Mouse (Mus musculus) limb, embryonic 11.5 days (tissue): ENCODE measurements around the gene Eml4. TPM values are rescaled to one million over a fixed set of nuclear protein-coding genes. Genes with fewer than 3 reads are reported as not detected.

Experiments
- ATAC-seq: fragments of 200-750 bp; cut with Nextera tagmentation; 2 replicates; pipeline ENCODE4 v1.8.0; 2017; ENCODE audit warnings: low read depth; ENCODE audit not compliant: insufficient number of reproducible peaks, low FRiP score, low TSS enrichment
- DNase-seq: peaks from one replicate; pipeline ENCODE4 v3.0.0-alpha.2; 2015; ENCODE audit warnings: low spot score
- H3K27ac ChIP-seq: fragments of 300-500 bp; sonication (generic); replicated peaks from 2 replicates; pipeline ENCODE4 v1.5.1; 2014; ENCODE audit warnings: low read depth, mild to moderate bottlenecking, low read length
- H3K27me3 ChIP-seq: fragments of 300-500 bp; sonication (generic); 2 replicates; pipeline ENCODE4 v1.6.1; 2014; ENCODE audit warnings: mild to moderate bottlenecking, low read length, mixed read lengths; ENCODE audit not compliant: control insufficient read depth, insufficient read depth
- H3K36me3 ChIP-seq: fragments of 300-500 bp; sonication (generic); 2 replicates; pipeline ENCODE4 v1.6.1; 2014; ENCODE audit warnings: mild to moderate bottlenecking, low read length, moderate library complexity, mixed read lengths; ENCODE audit not compliant: control insufficient read depth, insufficient read depth
- H3K4me1 ChIP-seq: fragments of 300-500 bp; sonication (generic); 2 replicates; pipeline ENCODE4 v1.6.1; 2014; ENCODE audit warnings: low read length, mixed read lengths; ENCODE audit not compliant: control insufficient read depth, insufficient read depth
- H3K4me2 ChIP-seq: fragments of 300-500 bp; sonication (generic); 2 replicates; pipeline ENCODE4 v1.6.1; 2014; ENCODE audit warnings: low read depth, mild to moderate bottlenecking, moderate library complexity; ENCODE audit not compliant: severe bottlenecking
- H3K4me3 ChIP-seq: fragments of 300-500 bp; sonication (generic); 2 replicates; pipeline ENCODE4 v1.5.1; 2014; ENCODE audit warnings: low read depth, low read length
- H3K9ac ChIP-seq: fragments of 300-500 bp; sonication (generic); 2 replicates; pipeline ENCODE4 v1.6.1; 2014; ENCODE audit warnings: mild to moderate bottlenecking, low read length
- H3K9me3 ChIP-seq: fragments of 300-500 bp; sonication (generic); 2 replicates; pipeline ENCODE4 v1.6.1; 2016; ENCODE audit warnings: low read length; ENCODE audit not compliant: control insufficient read depth
- WGBS: fragments of 180-500 bp; shearing (Covaris S2); extraction: QIAGEN DNeasy Blood & Tissue Kit; methylation state at CpG from one replicate; pipeline ENCODE4 v1.1.7; 2014; 5-methylcytosine and 5-hydroxymethylcytosine counted together
- polyA plus RNA-seq: library from polyadenylated mRNA; unstranded; fragments of >200 nt; fragmentation: Nextera tagmentation; extraction: Ambion mirVana; gene quantifications from 2 replicates; pipeline ENCODE4 v1.2.1, GENCODE M21; 2014

The Eml4 gene
- polyA plus RNA-seq, 1 experiment from 2014 or later: 76.0 TPM

DNA sequence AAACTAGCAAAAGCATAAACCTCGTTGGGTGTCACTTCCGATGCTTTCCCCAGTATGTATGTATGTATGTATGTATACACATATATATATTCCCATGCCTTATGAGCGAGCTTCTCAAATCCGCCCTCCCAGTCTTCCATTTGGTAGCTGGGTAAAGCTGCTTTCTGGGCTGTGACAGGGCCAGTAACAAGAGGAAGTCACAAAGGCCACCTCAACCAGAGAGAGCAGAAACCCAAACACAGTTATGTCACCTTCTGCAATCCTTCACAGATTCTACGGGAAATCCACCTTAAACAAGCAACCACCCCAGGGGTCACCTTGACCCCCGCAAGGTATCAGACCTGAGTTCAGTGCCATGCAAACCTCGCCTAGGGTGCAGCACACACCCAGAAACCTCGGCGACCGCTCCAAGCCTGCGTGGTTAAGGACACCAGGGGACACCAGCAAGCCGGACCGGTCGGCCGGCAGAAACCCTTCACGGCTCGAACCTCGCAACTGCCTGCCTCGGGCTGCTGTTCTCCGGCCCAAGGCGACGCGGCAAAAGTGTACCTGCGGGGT lies 163.0 kb downstream of the Eml4 start:
- no peak for DNase-seq

GRCm38 (mm10) chr17:83514213-83514701 lies 163.5 kb downstream of the Eml4 start:
- WGBS: under 1% methylated on average over 33 of the region's 33 CpGs

More for the DNA sequence above, 163.0 kb downstream of the Eml4 start:
- H3K27ac ChIP-seq: 0 out of 2 replicates have a peak overlapping the region, but pooled peaks have one; percentile 10
- peak overlapping the region; percentile 86 for H3K9ac ChIP-seq
- no peaks in the 10 kb centered on the region for H3K9me3 ChIP-seq
- no peaks in the 10 kb centered on the region for H3K36me3 ChIP-seq
- H3K4me2 ChIP-seq: peak overlapping the region; percentile 80
- WGBS: 3% methylated on average over 24 of the region's 24 CpGs
- peaks cover 8% of the 10 kb centered on the region for H3K4me1 ChIP-seq
- peak overlapping the region; percentile 91 for H3K4me3 ChIP-seq
- no peaks in the 10 kb centered on the region for H3K27me3 ChIP-seq
- peak; percentile 50 for ATAC-seq

DNA sequence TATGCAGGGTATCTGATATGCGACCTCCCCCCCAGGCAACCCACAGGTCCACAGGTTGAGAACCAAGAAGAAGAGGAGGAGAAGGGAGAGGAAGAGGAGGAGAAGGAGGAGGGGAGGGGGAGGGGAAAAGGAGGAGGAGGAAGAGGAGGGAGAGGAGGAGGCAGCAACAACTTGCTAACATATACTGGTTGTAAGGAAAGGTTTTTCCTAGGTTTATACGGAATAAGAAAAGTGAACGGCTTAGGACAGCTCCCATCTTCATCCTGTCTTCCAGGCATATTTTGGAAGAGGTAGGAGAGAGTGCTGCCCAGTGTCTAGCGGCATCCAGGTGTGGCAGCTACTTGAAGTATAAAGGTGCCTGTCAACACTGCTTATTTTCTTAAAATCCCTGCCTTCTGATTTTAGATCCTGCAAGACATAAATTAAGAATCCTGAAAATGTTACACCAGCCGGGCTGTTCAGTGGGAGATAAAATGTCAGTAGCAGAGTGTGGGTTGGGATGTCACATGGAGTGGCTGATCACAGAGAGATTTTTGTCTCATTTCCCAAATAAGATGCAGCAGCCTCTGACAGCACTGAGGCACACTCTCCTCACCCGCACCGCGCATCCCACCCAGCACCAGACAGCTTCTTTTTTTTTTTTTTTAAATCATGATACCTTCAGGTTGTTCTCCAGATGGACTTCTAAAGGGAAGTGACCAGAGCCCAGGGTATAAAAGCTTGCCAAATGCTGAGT lies 166.7 kb downstream of the Eml4 start, which contains the start of gene Cox7a2l:
Cox7a2l (minus strand) TSS at position 51 of the 736 bp plus-strand sequence.
- DNase-seq: no peak
- H3K4me3 ChIP-seq: no peak within 1 kb of the TSS
- H3K27ac ChIP-seq: no peak within 1 kb of the TSS
- ATAC-seq: no peak
- no peaks in the 10 kb centered on the region for H3K9me3 ChIP-seq
- H3K27me3 ChIP-seq: no peaks in the 10 kb centered on the region
- WGBS: 95% methylated on average over 8 of the region's 8 CpGs
- no peak within 1 kb of the TSS for H3K4me2 ChIP-seq
- no peak within 1 kb of the TSS for H3K9ac ChIP-seq
- no peaks in the 10 kb centered on the region for H3K36me3 ChIP-seq
- peaks cover 8% of the 10 kb centered on the region for H3K4me1 ChIP-seq

More at GRCm38 (mm10) chr17:83514213-83514701, 163.5 kb downstream of the Eml4 start:
- no peaks in the 10 kb centered on the region for H3K27me3 ChIP-seq
- ATAC-seq (peak; percentile 98), DNase-seq (peak; percentile 95)
- H3K27ac ChIP-seq: 0 out of 2 replicates have a peak overlapping the region, but pooled peaks have one; percentile 10
- no peaks in the 10 kb centered on the region for H3K9me3 ChIP-seq
- peak overlapping the region; percentile 80 for H3K4me2 ChIP-seq
- no peaks in the 10 kb centered on the region for H3K36me3 ChIP-seq
- H3K4me3 ChIP-seq: peak overlapping the region; percentile 91
- H3K9ac ChIP-seq: peak overlapping the region; percentile 86
- peaks cover 8% of the 10 kb centered on the region for H3K4me1 ChIP-seq

- H3K4me3 ChIP-seq: no peak overlapping the region
- no peak overlapping the region for H3K27ac ChIP-seq
- H3K9ac ChIP-seq: no peak overlapping the region
- no peaks in the 10 kb centered on the region for H3K9me3 ChIP-seq
- H3K27me3 ChIP-seq: no peaks in the 10 kb centered on the region
- H3K36me3 ChIP-seq: no peaks in the 10 kb centered on the region
- no peak overlapping the region for H3K4me2 ChIP-seq
- DNase-seq: no peak
- 87% methylated on average over 4 of the region's 4 CpGs for WGBS
- H3K4me1 ChIP-seq: no peaks in the 10 kb centered on the region; the same call in 1 of the 2 replicates
- ATAC-seq: no peak
Observed at GRCm38 (mm10) chr17:83521881-83522280, 171.2 kb downstream of the Eml4 start.

- WGBS: 68% methylated on average over 7 of the region's 7 CpGs
- Histone ChIP-seq H3K4me1 (peaks cover 7% of the 10 kb centered on the region), H3K27me3 (no peaks in the 10 kb centered on the region), H3K36me3 (no peaks in the 10 kb centered on the region), H3K4me2 (no peak overlapping the region), H3K9me3 (no peaks in the 10 kb centered on the region), H3K9ac (no peak overlapping the region), H3K4me3 (no peak overlapping the region), H3K27ac (no peak overlapping the region)
- DNase-seq: no peak
- ATAC-seq: no peak
Observed at GRCm38 (mm10) chr17:83522590-83523379, 172.1 kb downstream of the Eml4 start.

DNA sequence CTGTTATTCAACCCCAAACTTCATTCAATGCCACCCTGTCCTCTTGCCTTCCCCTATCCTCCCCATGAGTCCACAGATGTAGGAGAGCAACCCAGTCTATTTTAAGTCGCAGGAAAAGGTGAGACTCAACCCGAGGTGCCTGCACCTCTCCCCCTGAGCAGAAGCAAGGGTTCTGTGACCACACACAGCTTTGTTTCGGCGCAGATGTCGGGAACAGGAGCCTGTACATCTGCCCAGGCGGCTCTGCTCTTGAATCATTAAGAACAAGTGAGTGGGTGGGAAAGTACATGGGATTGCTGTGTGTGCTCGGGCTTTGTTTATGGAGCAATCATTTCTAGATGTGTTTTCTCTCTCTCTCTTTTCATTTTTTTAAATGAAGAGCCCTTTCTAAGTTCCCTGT lies 174.0 kb downstream of the Eml4 start:
- H3K9me3 ChIP-seq: no peaks in the 10 kb centered on the region
- 58% methylated on average over 7 of the region's 7 CpGs for WGBS
- no peak overlapping the region for H3K27ac ChIP-seq
- peaks cover 11% of the 10 kb centered on the region for H3K4me1 ChIP-seq
- H3K36me3 ChIP-seq: no peaks in the 10 kb centered on the region
- no peak for DNase-seq
- no peak for ATAC-seq
- H3K9ac ChIP-seq: no peak overlapping the region
- H3K4me3 ChIP-seq: no peak overlapping the region
- no peaks in the 10 kb centered on the region for H3K27me3 ChIP-seq
- H3K4me2 ChIP-seq: no peak overlapping the region

DNA sequence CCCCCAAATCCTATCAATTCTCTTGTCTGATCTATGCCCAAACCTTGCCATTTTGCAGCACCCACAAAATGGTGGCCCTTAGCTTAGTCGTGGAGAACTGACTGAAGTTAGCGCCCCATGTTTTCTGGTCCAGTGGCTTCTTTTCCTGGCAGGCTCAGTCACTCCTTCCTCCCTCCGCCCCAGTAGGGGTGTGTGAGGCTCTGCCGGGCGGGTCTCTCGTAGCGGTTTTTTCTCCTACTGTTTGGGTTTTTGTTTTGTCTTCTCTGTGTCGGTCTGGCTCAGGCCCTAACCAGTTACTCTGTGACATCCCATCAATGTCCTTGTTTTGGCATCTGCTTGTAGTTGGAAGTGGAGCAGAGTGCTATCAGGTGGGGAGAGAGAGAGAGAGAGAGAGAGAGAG lies 174.9 kb downstream of the Eml4 start:
- peaks cover 11% of the 10 kb centered on the region for H3K4me1 ChIP-seq
- H3K4me2 ChIP-seq: no peak overlapping the region
- no peaks in the 10 kb centered on the region for H3K9me3 ChIP-seq
- WGBS: 17% methylated on average over 8 of the region's 8 CpGs
- DNase-seq: no peak
- no peak for ATAC-seq
- H3K27ac ChIP-seq: no peak overlapping the region
- H3K9ac ChIP-seq: no peak overlapping the region
- H3K4me3 ChIP-seq: no peak overlapping the region
- no peaks in the 10 kb centered on the region for H3K27me3 ChIP-seq
- H3K36me3 ChIP-seq: no peaks in the 10 kb centered on the region

GRCm38 (mm10) chr17:83526091-83526561 lies 175.4 kb downstream of the Eml4 start:
- Histone ChIP-seq H3K4me3 (no peak overlapping the region), H3K4me1 (peaks cover 11% of the 10 kb centered on the region), H3K9me3 (no peaks in the 10 kb centered on the region), H3K36me3 (no peaks in the 10 kb centered on the region), H3K27ac (no peak overlapping the region), H3K4me2 (no peak overlapping the region), H3K27me3 (no peaks in the 10 kb centered on the region), H3K9ac (no peak overlapping the region)
- 14% methylated on average over 5 of the region's 5 CpGs for WGBS
- ATAC-seq (no peak), DNase-seq (peak; percentile 57)
